Mouse (Mus musculus): ENCODE data around the gene 2810021J22Rik. TPM values are rescaled to one million over a fixed set of nuclear protein-coding genes. Genes with fewer than 3 reads are reported as not detected.

2810021J22Rik gene
- polyA plus RNA-seq, 1 experiment from 2014 or later = 9.4 TPM

Other genes with a start within 250 kb of the 2810021J22Rik start
- gene Olfr323, start 236.7 kb upstream of the 2810021J22Rik start, polyA plus RNA-seq (2014; fragmentation: Nextera tagmentation; extraction: Ambion mirVana) = not detected in 2 replicates
- 0.14 TPM in 1 of 2 replicates, not detected in the other for gene Trim58, start 226.8 kb upstream of the 2810021J22Rik start, polyA plus RNA-seq (2014; fragmentation: Nextera tagmentation; extraction: Ambion mirVana)
- not detected in 2 replicates for gene Olfr322, start 208.4 kb upstream of the 2810021J22Rik start, polyA plus RNA-seq (2014; fragmentation: Nextera tagmentation; extraction: Ambion mirVana)
- gene Olfr320, start 186.1 kb upstream of the 2810021J22Rik start, polyA plus RNA-seq (2014; fragmentation: Nextera tagmentation; extraction: Ambion mirVana) = not detected in 2 replicates
- gene Olfr319, start 168.1 kb upstream of the 2810021J22Rik start, polyA plus RNA-seq (2014; fragmentation: Nextera tagmentation; extraction: Ambion mirVana) = not detected in 2 replicates
- not detected in 2 replicates for gene Olfr318, start 143.2 kb upstream of the 2810021J22Rik start, polyA plus RNA-seq (2014; fragmentation: Nextera tagmentation; extraction: Ambion mirVana)
- gene Olfr317, start 128.0 kb upstream of the 2810021J22Rik start, polyA plus RNA-seq (2014; fragmentation: Nextera tagmentation; extraction: Ambion mirVana) = not detected in 2 replicates
- gene Olfr316, start 114.5 kb upstream of the 2810021J22Rik start, polyA plus RNA-seq (2014; fragmentation: Nextera tagmentation; extraction: Ambion mirVana) = not detected in 2 replicates
- not detected in 2 replicates for gene Olfr315, start 94.0 kb upstream of the 2810021J22Rik start, polyA plus RNA-seq (2014; fragmentation: Nextera tagmentation; extraction: Ambion mirVana)
- not detected in 2 replicates for gene Olfr314, start 84.3 kb upstream of the 2810021J22Rik start, polyA plus RNA-seq (2014; fragmentation: Nextera tagmentation; extraction: Ambion mirVana)
- gene Fam183b, start 65.3 kb upstream of the 2810021J22Rik start, polyA plus RNA-seq (2014; fragmentation: Nextera tagmentation; extraction: Ambion mirVana) = 5.0 and 8.7 TPM in 2 replicates
- not detected in 2 replicates for gene Olfr313, start 52.2 kb upstream of the 2810021J22Rik start, polyA plus RNA-seq (2014; fragmentation: Nextera tagmentation; extraction: Ambion mirVana)
- gene Olfr312, start 38.0 kb upstream of the 2810021J22Rik start, polyA plus RNA-seq (2014; fragmentation: Nextera tagmentation; extraction: Ambion mirVana) = not detected in 2 replicates
- not detected in 2 replicates for gene Olfr311, start 28.0 kb upstream of the 2810021J22Rik start, polyA plus RNA-seq (2014; fragmentation: Nextera tagmentation; extraction: Ambion mirVana)
- gene Gm12258, start 20.1 kb upstream of the 2810021J22Rik start, polyA plus RNA-seq (2014; fragmentation: Nextera tagmentation; extraction: Ambion mirVana) = 11.4 and 12.4 TPM in 2 replicates
- gene Zfp39, start 37.0 kb downstream of the 2810021J22Rik start, polyA plus RNA-seq (2014; fragmentation: Nextera tagmentation; extraction: Ambion mirVana) = 7.5 and 8.2 TPM in 2 replicates
- 0.07 TPM in 1 of 2 replicates, not detected in the other for gene Btnl10, start 50.7 kb downstream of the 2810021J22Rik start, polyA plus RNA-seq (2014; fragmentation: Nextera tagmentation; extraction: Ambion mirVana)
- gene Rnf187, start 71.7 kb downstream of the 2810021J22Rik start, polyA plus RNA-seq (2014; fragmentation: Nextera tagmentation; extraction: Ambion mirVana) = 211 and 222 TPM in 2 replicates
- gene Hist3h2ba, start 81.7 kb downstream of the 2810021J22Rik start, polyA plus RNA-seq (2014; fragmentation: Nextera tagmentation; extraction: Ambion mirVana) = 31.2 and 32.5 TPM in 2 replicates
- gene Hist3h2a, start 87.5 kb downstream of the 2810021J22Rik start, polyA plus RNA-seq (2014; fragmentation: Nextera tagmentation; extraction: Ambion mirVana) = 32.4 and 33.9 TPM in 2 replicates
- 0.20 and 0.62 TPM in 2 replicates for gene Trim17, start 87.5 kb downstream of the 2810021J22Rik start, polyA plus RNA-seq (2014; fragmentation: Nextera tagmentation; extraction: Ambion mirVana)
- gene Trim11, start 110.9 kb downstream of the 2810021J22Rik start, polyA plus RNA-seq (2014; fragmentation: Nextera tagmentation; extraction: Ambion mirVana) = 18.1 and 20.3 TPM in 2 replicates

Measured in stomach, embryonic 14.5 days (tissue).